Mouse (Mus musculus) megakaryocyte, embryonic 14.5 days (primary cell): ENCODE measurements around the gene Rab20. TPM values are rescaled to one million over a fixed set of nuclear protein-coding genes. Genes with fewer than 3 reads are reported as not detected.

Source experiments
- H3K27me3 ChIP-seq: replicated peaks from 2 replicates; pipeline ENCODE3; 2012; ENCODE audit warnings: inconsistent platforms
- H3K36me3 ChIP-seq: replicated peaks from 2 replicates; pipeline ENCODE3; 2012; ENCODE audit warnings: low read length, inconsistent platforms, mixed read lengths
- H3K4me1 ChIP-seq: 2 replicates; pipeline ENCODE4 v1.6.1; 2012; ENCODE audit warnings: inconsistent platforms
- H3K4me3 ChIP-seq: replicated peaks from 2 replicates; pipeline ENCODE3; 2012; ENCODE audit warnings: moderate library complexity, mild to moderate bottlenecking, inconsistent platforms
- H3K9me3 ChIP-seq: 2 replicates; pipeline ENCODE4 v1.6.1; 2012; ENCODE audit warnings: inconsistent platforms
- FLI1 ChIP-seq: IDR thresholded peaks from 2 replicates; pipeline ENCODE4 v1.6.1; 2012; ENCODE audit warnings: low read length, inconsistent platforms, mixed read lengths
- GATA1 ChIP-seq: IDR thresholded peaks from 3 replicates; pipeline ENCODE4 v1.6.1; 2012; ENCODE audit warnings: mixed read lengths, low read length, inconsistent platforms, borderline replicate concordance
- polyA plus RNA-seq: library from polyadenylated mRNA; stranded (reverse); fragments of >175 nt; gene quantifications from 2 replicates; pipeline ENCODE4 v1.2.3, GENCODE M21; 2012; ENCODE audit warnings: low replicate concordance; ENCODE audit not compliant: insufficient read depth

Gene Rab20
- polyA plus RNA-seq, 1 experiment = 13.3 TPM

DNA sequence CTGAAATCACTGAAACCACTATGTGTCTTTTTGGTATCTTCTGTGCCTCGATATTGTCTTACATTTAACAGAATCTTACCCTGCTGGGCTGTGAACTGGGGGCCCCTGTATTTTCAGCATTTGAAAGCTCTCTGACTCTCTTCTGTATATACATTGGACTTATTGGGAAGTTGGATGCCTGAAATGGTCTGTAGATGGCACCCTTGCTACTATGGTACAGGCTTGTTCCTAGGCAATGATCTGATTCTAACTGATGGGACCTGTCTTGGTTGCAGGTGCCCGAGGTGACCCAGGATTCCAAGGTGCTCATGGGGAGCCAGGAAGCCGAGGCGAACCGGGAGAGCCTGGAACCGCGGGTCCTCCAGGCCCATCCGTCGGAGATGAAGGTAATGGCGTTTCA, 63.4 kb downstream of the Rab20 start:
- Histone ChIP-seq H3K9me3 (no peaks in the 10 kb centered on the region), H3K4me3 (no peak overlapping the region), H3K36me3 (no peaks in the 10 kb centered on the region), H3K27me3 (peaks cover 38% of the 10 kb centered on the region), H3K4me1 (peaks cover 28% of the 10 kb centered on the region)
- TF ChIP-seq GATA1 (no peak), FLI1 (no peak)

DNA sequence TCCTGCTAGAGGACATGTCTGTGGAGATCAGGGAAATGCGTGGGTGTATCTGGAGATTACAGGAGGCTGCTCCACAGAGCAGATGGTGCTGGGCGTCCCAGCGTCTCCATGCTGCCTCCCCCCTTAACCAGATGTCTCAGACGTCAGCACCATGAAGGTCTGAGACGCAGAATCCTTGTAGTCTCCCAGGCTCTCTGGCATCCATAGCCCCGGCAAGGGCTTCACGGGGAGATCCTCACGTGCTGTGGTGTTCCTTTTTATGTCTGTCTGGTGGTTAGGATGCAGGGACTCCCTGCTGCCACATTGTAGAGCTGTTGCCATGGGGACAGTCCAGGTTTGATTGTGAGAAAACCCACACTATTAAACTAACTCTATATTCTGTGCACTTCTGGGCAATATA, 64.2 kb downstream of the Rab20 start:
- peaks cover 28% of the 10 kb centered on the region for H3K4me1 ChIP-seq
- H3K4me3 ChIP-seq = no peak overlapping the region
- TF ChIP-seq FLI1 (no peak), GATA1 (no peak)
- H3K36me3 ChIP-seq = no peaks in the 10 kb centered on the region
- H3K27me3 ChIP-seq = peaks cover 39% of the 10 kb centered on the region
- no peaks in the 10 kb centered on the region for H3K9me3 ChIP-seq

- Histone ChIP-seq H3K4me1 (peaks cover 28% of the 10 kb centered on the region), H3K36me3 (no peaks in the 10 kb centered on the region), H3K27me3 (peaks cover 35% of the 10 kb centered on the region), H3K9me3 (no peaks in the 10 kb centered on the region), H3K4me3 (no peak overlapping the region)
- no peak for TF ChIP-seq FLI1
- no peak for TF ChIP-seq GATA1
Observed at GRCm38 (mm10) chr8:11412450-11412849, 66.1 kb downstream of the Rab20 start.

DNA sequence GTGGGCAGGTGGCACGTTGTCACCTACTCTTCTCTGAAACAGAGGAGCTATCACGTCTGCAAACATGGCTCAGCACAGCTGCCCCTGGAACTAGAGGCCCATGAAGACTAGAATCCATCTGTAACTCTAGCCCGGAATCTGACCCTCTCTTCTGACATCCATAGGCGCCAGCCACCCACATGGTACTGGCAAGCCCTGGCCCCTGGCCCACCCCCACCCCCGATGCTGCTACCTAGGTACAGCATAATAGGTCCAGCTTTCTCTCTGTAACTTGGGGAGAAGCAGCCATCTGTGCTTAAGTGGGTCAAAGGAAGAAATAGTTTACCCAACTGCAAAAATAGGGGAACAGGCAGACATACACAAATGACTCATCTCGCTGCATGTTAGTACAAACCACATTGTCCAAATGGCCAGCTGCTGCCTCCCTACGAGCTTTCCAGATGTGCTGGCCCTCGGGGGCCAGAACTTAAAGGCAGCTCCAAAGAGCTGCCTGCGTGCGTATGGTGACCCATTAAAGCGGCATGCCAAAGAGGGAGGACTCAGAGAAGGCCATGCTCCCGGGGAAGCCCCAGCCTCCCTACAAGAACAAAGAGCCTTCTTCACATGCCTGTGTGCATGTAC, 66.9 kb downstream of the Rab20 start:
- H3K36me3 ChIP-seq = no peaks in the 10 kb centered on the region
- H3K4me1 ChIP-seq = peaks cover 28% of the 10 kb centered on the region
- TF ChIP-seq GATA1 = no peak
- no peak for TF ChIP-seq FLI1
- no peak overlapping the region for H3K4me3 ChIP-seq
- peaks cover 40% of the 10 kb centered on the region for H3K27me3 ChIP-seq
- no peaks in the 10 kb centered on the region for H3K9me3 ChIP-seq

DNA sequence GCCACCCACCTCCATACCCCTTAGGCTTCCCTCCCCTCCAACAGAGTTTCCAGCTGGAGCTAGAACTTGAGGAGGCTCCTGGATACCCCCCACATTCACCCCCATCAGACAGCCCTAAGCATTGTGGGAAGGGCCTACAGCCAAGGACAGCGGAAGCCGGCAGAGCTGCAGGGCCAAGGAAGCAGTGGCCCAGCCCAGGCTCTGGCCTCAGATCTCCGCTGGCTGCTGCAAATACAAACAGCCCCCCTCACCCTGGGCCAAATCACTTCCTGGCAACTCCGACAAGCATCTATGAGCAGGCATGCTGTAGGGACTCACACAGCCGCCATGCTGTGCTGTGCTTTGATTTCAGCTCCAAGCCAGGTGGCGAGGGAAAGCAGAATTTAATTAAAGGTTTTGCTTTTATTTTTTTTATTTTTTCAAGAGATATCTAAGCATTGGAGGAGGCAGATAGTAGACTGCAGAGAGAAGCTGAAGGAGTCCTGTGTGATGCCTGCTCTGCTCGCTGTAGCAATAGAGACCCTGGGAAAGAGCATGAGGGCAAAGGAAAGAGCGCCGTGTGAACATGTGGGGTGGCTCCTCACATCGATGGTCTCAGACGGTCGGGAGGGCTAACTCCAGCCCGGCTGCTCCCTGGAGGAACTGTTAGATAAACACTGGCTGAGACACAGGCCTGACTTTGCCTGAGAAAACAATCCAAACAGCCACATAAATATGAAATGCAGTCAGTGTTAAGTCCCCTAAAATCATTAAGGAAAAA, 72.6 kb downstream of the Rab20 start:
- no peaks in the 10 kb centered on the region for H3K9me3 ChIP-seq

DNA sequence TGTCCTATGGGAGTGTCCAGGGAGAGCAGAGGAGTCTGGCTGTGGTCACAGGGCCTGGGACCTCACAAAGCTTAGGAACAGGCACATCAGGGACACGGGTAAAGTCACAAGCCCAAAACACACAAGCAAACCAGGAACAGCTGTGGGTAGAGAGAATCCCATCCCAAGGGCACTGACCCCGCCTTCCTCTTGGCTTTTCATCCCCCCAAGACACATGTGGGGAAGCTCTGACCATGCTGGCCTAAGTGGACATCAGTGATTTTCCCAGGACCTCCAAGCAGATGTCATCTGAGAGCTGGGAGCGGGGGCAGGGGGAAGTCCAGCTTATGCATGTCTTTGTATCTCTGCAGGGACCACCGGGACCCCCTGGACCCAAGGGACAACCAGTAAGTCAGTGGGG, 73.9 kb downstream of the Rab20 start:
- H3K4me3 ChIP-seq = no peak overlapping the region
- no peaks in the 10 kb centered on the region for H3K9me3 ChIP-seq
- peaks cover 69% of the 10 kb centered on the region for H3K27me3 ChIP-seq
- H3K4me1 ChIP-seq = no peaks in the 10 kb centered on the region
- no peaks in the 10 kb centered on the region for H3K36me3 ChIP-seq
- TF ChIP-seq FLI1 (no peak), GATA1 (no peak)

More for the DNA sequence above, 72.6 kb downstream of the Rab20 start:
- H3K4me1 ChIP-seq = no peaks in the 10 kb centered on the region; the same call in 1 of the 2 replicates
- H3K36me3 ChIP-seq = no peaks in the 10 kb centered on the region
- peaks cover 63% of the 10 kb centered on the region for H3K27me3 ChIP-seq
- no peak overlapping the region for H3K4me3 ChIP-seq
- no peak for TF ChIP-seq FLI1
- TF ChIP-seq GATA1 = no peak

DNA sequence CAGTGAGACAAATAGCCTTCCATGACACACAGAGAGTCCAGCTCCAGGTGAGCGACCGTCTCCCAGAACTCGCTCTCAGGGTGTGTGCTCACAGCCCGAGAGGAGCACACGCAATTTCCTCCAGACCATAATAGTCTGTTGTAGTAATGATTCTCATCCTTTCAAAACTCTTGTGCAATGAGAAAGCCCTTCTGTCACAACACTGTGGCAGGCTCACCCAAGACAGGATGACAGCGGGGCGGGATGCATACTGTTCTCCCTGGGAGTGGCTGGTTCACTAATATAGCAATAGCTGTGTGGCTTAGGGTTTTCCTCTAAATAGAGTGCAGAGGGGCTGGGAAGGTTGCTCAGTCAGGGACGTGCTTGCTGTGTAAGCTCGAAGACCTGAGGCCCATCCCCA, 74.7 kb downstream of the Rab20 start:
- TF ChIP-seq FLI1 (no peak), GATA1 (no peak)
- Histone ChIP-seq H3K4me3 (no peak overlapping the region), H3K27me3 (peaks cover 66% of the 10 kb centered on the region), H3K9me3 (no peaks in the 10 kb centered on the region), H3K36me3 (no peaks in the 10 kb centered on the region), H3K4me1 (no peaks in the 10 kb centered on the region)

Other genes starting within 250 kb of the Rab20 start
- 0.34 and 1.0 TPM in 2 replicates for gene Col4a2, start 165.9 kb downstream of the Rab20 start, polyA plus RNA-seq
- gene Col4a1, start 165.9 kb downstream of the Rab20 start, polyA plus RNA-seq = 0.67 TPM in 1 of 2 replicates, not detected in the other
- gene Naxd, start 18.8 kb upstream of the Rab20 start, polyA plus RNA-seq = 49.5 and 114 TPM in 2 replicates
- gene Cars2, start 72.1 kb upstream of the Rab20 start, polyA plus RNA-seq = 18.7 and 22.5 TPM in 2 replicates
- gene Ing1, start 76.9 kb upstream of the Rab20 start, polyA plus RNA-seq = 5.4 and 39.4 TPM in 2 replicates
- 12.2 and 13.2 TPM in 2 replicates for gene Ankrd10, start 157.0 kb upstream of the Rab20 start, polyA plus RNA-seq
- gene 1700016D06Rik, start 222.4 kb upstream of the Rab20 start, polyA plus RNA-seq = not detected in 2 replicates
- gene Arhgef7, start 249.0 kb upstream of the Rab20 start, polyA plus RNA-seq = 44.5 and 95.5 TPM in 2 replicates